8 mouse cellular contexts compared by ENCODE assay signal in genomic region chr13:37467795-37468194, GRCm38 (mm10).
A peak's percentile ranks its signal among the peaks of the same experiment; 100 is the strongest.
DNase-seq lines count a peak whose midpoint lies in the region; ATAC-seq and TF ChIP-seq lines count a peak whose summit lies in the region.

No protein-coding gene starts in this region.

- no peaks in the 10 kb centered on the region for H3K9me3 ChIP-seq in forebrain, embryonic 10.5 days
- no peaks in the 10 kb centered on the region for H3K9me3 ChIP-seq in forebrain, embryonic 12.5 days
- H3K9me3 ChIP-seq in hindbrain, embryonic 16.5 days (ENCODE audit: control insufficient read depth, low read length) = no peaks in the 10 kb centered on the region

- no peak overlapping the region for H3ac ChIP-seq in myocyte (ENCODE audit: control insufficient read depth, insufficient read length)

- no peak for TF ChIP-seq POLR2A in myocyte (IDR thresholded peaks at IDR 0.05; ENCODE audit: insufficient read length, low read depth)
- no peak for TF ChIP-seq POLR2A in thymus, adult 2 months (IDR thresholded peaks at IDR 0.05; ENCODE audit: control insufficient read depth, extremely low read depth, insufficient read depth, low read length, poor library complexity)

- no peaks in the 10 kb centered on the region for H3K79me2 ChIP-seq in myocyte (ENCODE audit: control insufficient read depth, insufficient read depth)

- peak; percentile 80 for TF ChIP-seq CTCF in gastrocnemius, adult 2 months (IDR thresholded peaks at IDR 0.05)
- no peak for TF ChIP-seq CTCF in thymus, adult 2 months (IDR thresholded peaks at IDR 0.05; ENCODE audit: borderline replicate concordance, control insufficient read depth, extremely low read depth, insufficient read depth, low read length, poor library complexity)

- peak; percentile 46 for DNase-seq in forebrain, embryonic 10.5 days (ENCODE audit: extremely low spot score, low spot score)
- DNase-seq in c-Kit-positive CD71-positive TER-119-negative erythroid progenitor cells, embryonic 14.5 days (ENCODE audit: low read depth) = peak; percentile 47
- DNase-seq in gastrocnemius, adult 2 months = peak; percentile 76
- peak; percentile 36 to 58 for DNase-seq in left cerebral cortex, postnatal 36 days (ENCODE audit: low spot score in 2 of 2)
- peak; percentile 70 for DNase-seq in thymus, adult 2 months

- no peaks in the 10 kb centered on the region for H3K36me3 ChIP-seq in forebrain, embryonic 10.5 days (replicated peaks)
- no peaks in the 10 kb centered on the region for H3K36me3 ChIP-seq in forebrain, embryonic 12.5 days (replicated peaks)
- H3K36me3 ChIP-seq in hindbrain, embryonic 16.5 days (ENCODE audit: control insufficient read depth, insufficient read depth, low read length) = no peaks in the 10 kb centered on the region
- H3K36me3 ChIP-seq in myocyte (ENCODE audit: control insufficient read depth, insufficient read depth) = no peaks in the 10 kb centered on the region
- no peaks in the 10 kb centered on the region for H3K36me3 ChIP-seq in thymus, adult 2 months (ENCODE audit: control insufficient read depth, insufficient read depth, low read length)

- H3K4me1 ChIP-seq in forebrain, embryonic 10.5 days = peaks cover 9% of the 10 kb centered on the region
- H3K4me1 ChIP-seq in forebrain, embryonic 12.5 days = peaks cover 8% of the 10 kb centered on the region; the same call in 1 of the 2 replicates
- H3K4me1 ChIP-seq in hindbrain, embryonic 16.5 days (ENCODE audit: control insufficient read depth, insufficient read depth, low read depth, low read length) = peaks cover 9% of the 10 kb centered on the region
- H3K4me1 ChIP-seq in thymus, adult 2 months (replicated peaks; ENCODE audit: control insufficient read depth, insufficient read depth, low read length) = peaks cover 11% of the 10 kb centered on the region

- ATAC-seq in forebrain, embryonic 12.5 days (ENCODE audit: low FRiP score) = no peak
- peak; percentile 45; the same call in 1 of the 2 replicates for ATAC-seq in hindbrain, embryonic 16.5 days

- 0 out of 2 replicates have a peak overlapping the region, but pooled peaks have one; percentile 25 for H3K27ac ChIP-seq in forebrain, embryonic 10.5 days
- no peak overlapping the region for H3K27ac ChIP-seq in forebrain, embryonic 12.5 days
- peak overlapping the region; percentile 73 for H3K27ac ChIP-seq in gastrocnemius, adult 2 months
- no peak overlapping the region; the same call in 1 of the 2 replicates for H3K27ac ChIP-seq in hindbrain, embryonic 16.5 days (ENCODE audit: low read depth, low read length)
- no peak overlapping the region for H3K27ac ChIP-seq in thymus, adult 2 months (ENCODE audit: control insufficient read depth, insufficient read depth, low read length)

- WGBS in forebrain, embryonic 10.5 days = 13% methylated on average over 8 of the region's 8 CpGs
- 13% methylated on average over 8 of the region's 8 CpGs for WGBS in forebrain, embryonic 12.5 days
- WGBS in hindbrain, embryonic 16.5 days = 13% methylated on average over 8 of the region's 8 CpGs
- WGBS in thymus, adult 2 months = 16% methylated on average over 8 of the region's 8 CpGs

- no peak overlapping the region for H3K9ac ChIP-seq in forebrain, embryonic 12.5 days
- H3K9ac ChIP-seq in hindbrain, embryonic 16.5 days (ENCODE audit: low read depth, low read length) = peak overlapping the region; percentile 32; the same call in 1 of the 2 replicates

- H3K4me2 ChIP-seq in forebrain, embryonic 12.5 days = no peak overlapping the region
- peak overlapping the region; percentile 26; the same call in 1 of the 2 replicates for H3K4me2 ChIP-seq in hindbrain, embryonic 16.5 days (ENCODE audit: low read length)
- peak overlapping the region; percentile 10 for H3K4me2 ChIP-seq in myocyte (ENCODE audit: low read depth)

- no peak overlapping the region for H3K4me3 ChIP-seq in forebrain, embryonic 10.5 days
- no peak overlapping the region for H3K4me3 ChIP-seq in forebrain, embryonic 12.5 days (replicated peaks)
- H3K4me3 ChIP-seq in gastrocnemius, adult 2 months = peak overlapping the region; percentile 33; the same call in 1 of the 2 replicates
- H3K4me3 ChIP-seq in hindbrain, embryonic 16.5 days (ENCODE audit: low read length) = no peak overlapping the region
- H3K4me3 ChIP-seq in myocyte = no peak overlapping the region
- H3K4me3 ChIP-seq in thymus, adult 2 months (ENCODE audit: control insufficient read depth, insufficient read depth, low read length) = no peak overlapping the region

- peaks cover 32% of the 10 kb centered on the region for H3K27me3 ChIP-seq in forebrain, embryonic 10.5 days (ENCODE audit: poor library complexity, severe bottlenecking)
- H3K27me3 ChIP-seq in forebrain, embryonic 12.5 days = peaks cover 24% of the 10 kb centered on the region
- no peaks in the 10 kb centered on the region for H3K27me3 ChIP-seq in hindbrain, embryonic 16.5 days (replicated peaks; ENCODE audit: control insufficient read depth, insufficient read depth, low read length)
- no peaks in the 10 kb centered on the region for H3K27me3 ChIP-seq in myocyte (ENCODE audit: control insufficient read depth, insufficient read depth, insufficient read length)
- H3K27me3 ChIP-seq in thymus, adult 2 months (ENCODE audit: control insufficient read depth, insufficient read depth, low read length) = no peaks in the 10 kb centered on the region

- intact Hi-C loops in gastrocnemius, adult 2 months (cut with DNase I) = loop anchor here (5.0 kb wide), 2 partner anchors 75 to 475 kb away; no protein-coding TSS in a partner anchor
- intact Hi-C loops in left cerebral cortex, postnatal 36 days (cut with DNase I) = loop anchor here (5.0 kb wide), 1 partner anchor 470 kb away; no protein-coding TSS in a partner anchor

TF ChIP-seq in myocyte, 11 proteins besides CTCF, POLR2A, EP300 and RAD21:
- no peak for TF ChIP-seq POLR2AphosphoS2 (IDR thresholded peaks at IDR 0.05; ENCODE audit: insufficient read length, low read depth)
- no peak for TF ChIP-seq TCF12 (IDR thresholded peaks at IDR 0.05; ENCODE audit: insufficient read depth, poor library complexity, severe bottlenecking)
- TF ChIP-seq MYOD1 (IDR thresholded peaks at IDR 0.05; ENCODE audit: control insufficient read depth in 1 of 3, insufficient read length in 2 of 3, low read depth in 2 of 3) = no peak
- no peak for TF ChIP-seq E2F4 (IDR thresholded peaks at IDR 0.05; ENCODE audit: insufficient read depth)
- no peak for TF ChIP-seq USF1 (IDR thresholded peaks at IDR 0.05; ENCODE audit: low read depth)

Comparison
In these comparisons a context has a peak if more than half of its experiments do, and no peak if none do; other contexts are left out.
1. H3K27ac ChIP-seq: peak in forebrain, embryonic 10.5 days (single experiment) and gastrocnemius, adult 2 months (single experiment); none in forebrain, embryonic 12.5 days (single experiment), hindbrain, embryonic 16.5 days (single experiment) and thymus, adult 2 months (single experiment).
2. Peak in every context shown above with its lines, with median percentiles within 50 percentile points of each other: DNase-seq.